Mouse (Mus musculus): ENCODE results near the gene Cxcl12.
A peak's percentile ranks its signal among the peaks of the same experiment; 100 is the strongest.

Gene Cxcl12

DNA sequence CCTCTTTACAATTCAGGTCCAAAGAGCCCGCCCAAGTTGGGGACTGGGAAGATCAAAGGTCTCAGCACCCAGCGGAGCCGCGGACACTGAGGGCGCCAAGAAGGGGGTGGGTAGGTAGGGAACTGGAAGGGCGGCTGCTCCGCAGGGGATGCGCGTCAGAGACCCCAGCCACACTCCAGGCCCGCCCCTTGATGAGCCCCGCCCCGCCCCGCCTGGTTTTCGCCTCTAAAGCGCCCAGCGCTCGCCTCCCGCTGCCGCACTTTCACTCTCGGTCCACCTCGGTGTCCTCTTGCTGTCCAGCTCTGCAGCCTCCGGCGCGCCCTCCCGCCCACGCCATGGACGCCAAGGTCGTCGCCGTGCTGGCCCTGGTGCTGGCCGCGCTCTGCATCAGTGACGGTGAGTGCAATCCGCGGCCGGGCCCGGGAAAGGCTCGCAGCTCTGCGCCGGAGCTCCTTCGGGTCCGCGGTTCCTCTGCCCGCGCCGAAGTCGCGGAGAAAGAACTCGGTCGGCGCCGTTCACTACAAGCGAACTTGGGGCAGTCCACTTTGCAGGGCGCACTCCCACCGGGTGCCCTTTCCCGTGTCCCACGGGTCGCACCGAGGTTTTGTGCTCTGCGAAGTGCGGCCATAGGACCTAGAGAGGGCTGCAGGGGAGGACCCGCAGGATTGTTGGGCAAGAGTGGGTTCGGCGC, at the start of gene Cxcl12:
Cxcl12 (plus strand) TSS at position 215 of the 691 bp plus-strand sequence.
- peak in 1 of 2 experiments; percentile 5 for DNase-seq (ENCODE audit: low spot score in 2 of 2)

- DNase-seq (ENCODE audit: low spot score in 2 of 2): no peak
These were observed 46.3 kb upstream of the Cxcl12 start for GRCm38 (mm10) chr6:117122074-117122473.

GRCm38 (mm10) chr6:117126356-117126755, 42.0 kb upstream of the Cxcl12 start:
- DNase-seq (ENCODE audit: low spot score in 2 of 2): no peak

GRCm38 (mm10) chr6:117129443-117129842, 38.9 kb upstream of the Cxcl12 start:
- DNase-seq (ENCODE audit: low spot score in 2 of 2): no peak

DNA sequence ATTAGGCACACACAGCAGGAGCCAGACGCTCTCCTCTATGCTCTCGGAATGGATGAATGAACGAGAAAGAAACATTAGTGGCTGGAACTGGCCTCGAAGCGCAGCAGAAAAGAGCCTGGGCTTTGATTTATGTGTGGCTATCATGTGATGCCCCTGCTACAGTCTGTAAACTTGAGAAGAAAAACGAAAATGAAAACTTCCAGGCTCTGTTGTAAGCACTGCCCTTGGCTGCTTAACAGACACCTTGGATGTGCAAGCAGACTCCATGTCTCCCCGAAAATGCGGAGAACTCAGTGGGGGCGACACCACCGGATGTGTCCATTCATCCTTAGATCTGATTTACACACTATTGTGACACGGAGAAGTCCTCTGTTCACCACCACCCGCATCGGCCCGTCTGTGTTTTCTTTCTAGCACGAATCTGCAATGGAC, 37.6 kb upstream of the Cxcl12 start:
- no peak for DNase-seq (ENCODE audit: low spot score in 2 of 2)

GRCm38 (mm10) chr6:117134526-117134925, 33.8 kb upstream of the Cxcl12 start:
- no peak for DNase-seq (ENCODE audit: low spot score in 2 of 2)

- no peak for DNase-seq (ENCODE audit: low spot score in 2 of 2)
These were observed 30.6 kb upstream of the Cxcl12 start for GRCm38 (mm10) chr6:117137735-117138134.

DNA sequence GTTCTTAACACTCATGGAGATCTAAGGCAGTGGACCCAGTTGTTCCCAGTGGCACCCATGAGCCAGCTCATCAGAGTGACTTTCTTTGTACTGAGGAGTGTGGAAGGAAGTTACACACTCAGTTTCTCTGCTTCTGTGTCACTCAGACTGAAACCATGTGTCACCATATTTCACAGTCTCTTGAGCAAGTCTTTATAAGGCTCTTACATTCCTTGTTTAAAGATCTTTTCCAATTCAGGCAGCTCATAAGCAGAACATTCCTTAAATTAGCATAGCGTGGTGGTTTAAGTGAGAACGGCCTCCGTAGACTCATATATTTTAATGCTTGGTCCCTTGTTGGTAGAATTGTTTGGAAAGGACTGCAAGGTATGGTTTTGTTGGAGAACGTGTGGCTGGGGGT, 27.4 kb upstream of the Cxcl12 start:
- DNase-seq (ENCODE audit: low spot score in 2 of 2): no peak

DNA sequence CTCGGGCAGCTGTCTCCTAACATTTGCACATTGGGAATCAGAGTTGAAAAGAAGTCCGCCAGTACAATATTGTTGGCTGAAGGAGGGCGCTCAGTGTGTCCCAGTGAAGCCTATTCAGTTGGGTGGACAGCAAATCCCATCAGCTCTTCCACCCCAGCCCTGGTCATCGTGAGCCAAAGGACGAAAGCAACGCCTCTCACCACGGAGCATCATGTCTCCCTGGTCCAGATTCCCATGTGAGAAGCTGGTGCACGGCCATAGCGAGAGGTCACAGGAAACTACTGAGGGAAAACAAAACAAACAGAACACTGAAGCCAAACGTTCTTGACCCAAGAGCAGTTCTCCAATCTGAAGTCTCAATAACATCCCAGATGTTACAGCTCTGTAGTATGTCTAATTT, 21.4 kb upstream of the Cxcl12 start:
- DNase-seq (ENCODE audit: low spot score in 2 of 2): no peak

DNA sequence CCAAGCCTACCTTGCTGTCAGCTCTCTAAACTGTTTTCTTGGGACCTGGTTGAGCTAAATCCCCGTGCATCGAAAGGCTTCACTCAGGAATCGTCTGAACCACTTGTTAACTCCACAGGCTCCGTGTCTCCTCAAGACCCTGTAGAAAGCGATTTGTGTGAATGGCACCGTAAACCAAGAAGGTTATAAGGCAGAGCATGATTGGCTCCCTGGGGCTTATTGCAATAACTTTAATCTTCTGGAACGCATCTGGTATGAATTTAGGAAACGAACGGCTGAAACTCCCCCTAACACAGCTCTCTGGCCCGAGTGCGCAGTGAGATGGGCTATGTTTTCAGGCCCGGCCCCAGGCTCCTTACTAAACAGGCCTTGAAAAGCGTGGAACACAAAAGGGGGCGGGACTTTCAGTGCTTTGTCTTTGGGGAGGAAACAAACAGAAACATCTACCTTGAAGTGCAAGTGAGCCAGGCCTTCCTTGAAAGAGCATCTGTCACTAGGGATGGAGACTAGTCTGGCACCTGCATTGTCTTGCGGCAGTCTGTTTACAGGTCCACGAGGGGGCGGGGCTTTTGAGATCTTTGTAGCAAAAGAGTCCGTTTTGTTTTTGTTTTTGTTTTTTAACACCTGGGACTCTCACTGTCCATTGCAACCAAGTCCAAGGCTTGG, 16.7 kb upstream of the Cxcl12 start:
- no peak for DNase-seq (ENCODE audit: low spot score in 2 of 2)

DNA sequence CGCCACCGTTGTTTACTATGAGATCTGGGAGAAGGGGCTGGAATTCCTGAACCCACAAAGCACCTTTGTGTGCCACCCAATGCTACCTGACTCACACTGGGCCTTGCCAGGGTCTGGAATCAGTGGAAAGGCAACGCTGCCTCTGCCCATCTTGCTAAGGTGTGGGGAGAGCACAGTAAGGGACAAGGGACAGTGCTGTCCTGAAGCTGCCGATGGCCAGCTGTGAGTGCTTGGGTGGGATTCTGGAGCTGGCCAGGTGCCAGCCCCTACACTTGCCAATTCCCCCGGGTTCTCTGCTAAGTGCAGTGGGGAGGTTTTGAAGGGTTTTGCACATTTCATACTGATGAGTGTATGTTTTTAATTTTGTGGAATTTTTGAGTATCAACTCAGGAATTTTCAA, 15.3 kb upstream of the Cxcl12 start:
- DNase-seq (ENCODE audit: low spot score in 2 of 2): no peak

- DNase-seq (ENCODE audit: low spot score in 2 of 2): no peak
These were observed 11.5 kb upstream of the Cxcl12 start for GRCm38 (mm10) chr6:117156846-117157245.

DNA sequence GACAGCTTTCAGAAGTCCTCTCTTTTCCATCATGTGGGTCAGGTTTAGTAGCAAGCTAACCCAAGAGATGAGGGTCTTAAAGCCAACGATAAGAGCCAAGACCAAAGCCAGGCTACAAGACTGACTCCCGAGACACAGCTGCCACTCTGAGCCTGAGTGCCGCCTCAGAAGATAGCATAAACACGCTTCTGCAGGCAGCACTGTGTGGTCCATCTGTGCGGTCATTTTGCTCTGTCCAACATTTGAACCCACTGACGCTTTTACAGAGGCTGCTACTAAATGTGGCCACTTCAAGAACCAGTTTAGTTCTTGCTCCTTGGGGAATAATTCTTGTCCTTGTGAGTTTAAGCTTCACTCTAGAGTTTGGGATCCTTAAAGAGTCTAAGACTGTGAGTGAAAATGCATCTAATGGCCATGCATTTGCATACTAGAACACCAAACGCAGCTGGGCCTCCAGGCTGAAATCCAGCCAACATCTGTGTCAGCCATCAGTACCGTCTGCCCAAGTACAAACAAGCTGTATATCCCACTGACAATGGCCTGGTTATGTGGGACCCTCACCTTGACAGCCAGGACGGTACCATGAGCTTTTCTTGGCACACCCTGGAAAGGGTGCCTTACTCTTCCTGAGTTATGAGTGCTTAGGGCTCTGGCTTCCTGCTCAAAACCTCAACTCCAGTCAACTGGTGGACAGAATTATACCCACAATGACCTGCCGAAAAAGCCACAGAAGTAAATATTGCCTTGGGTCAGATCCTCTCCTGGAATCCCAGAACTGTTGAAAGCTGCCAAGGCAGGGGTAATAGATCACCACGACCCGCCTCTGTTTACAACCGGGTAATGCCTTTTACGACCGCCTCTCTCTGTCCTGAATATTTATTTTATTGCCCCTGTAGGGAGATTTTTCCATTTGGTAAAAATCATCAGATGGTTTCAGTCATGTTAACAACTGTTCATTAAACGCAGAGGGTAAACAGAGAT, 8.3 kb upstream of the Cxcl12 start:
- DNase-seq (ENCODE audit: low spot score in 2 of 2): no peak

DNA sequence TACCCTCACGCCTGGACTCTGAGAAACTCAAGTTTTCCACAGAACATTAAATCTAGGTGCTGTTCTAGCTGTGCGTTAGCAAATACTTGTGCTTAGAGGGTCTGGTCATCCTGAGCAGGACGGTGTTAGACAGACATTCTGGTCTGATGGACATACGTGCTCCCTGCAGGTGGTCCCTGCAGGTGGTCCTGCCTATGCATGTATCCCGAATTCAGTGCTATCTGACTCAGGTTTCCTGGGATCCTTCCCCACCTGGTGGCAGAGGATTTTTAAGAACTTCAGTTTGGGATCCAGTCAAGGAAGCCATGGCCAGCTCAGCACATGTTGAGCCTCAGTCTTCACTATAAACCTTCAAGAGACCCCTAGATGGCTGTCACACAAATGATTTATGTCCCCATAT, 4.8 kb upstream of the Cxcl12 start:
- no peak for DNase-seq (ENCODE audit: low spot score in 2 of 2)

DNA sequence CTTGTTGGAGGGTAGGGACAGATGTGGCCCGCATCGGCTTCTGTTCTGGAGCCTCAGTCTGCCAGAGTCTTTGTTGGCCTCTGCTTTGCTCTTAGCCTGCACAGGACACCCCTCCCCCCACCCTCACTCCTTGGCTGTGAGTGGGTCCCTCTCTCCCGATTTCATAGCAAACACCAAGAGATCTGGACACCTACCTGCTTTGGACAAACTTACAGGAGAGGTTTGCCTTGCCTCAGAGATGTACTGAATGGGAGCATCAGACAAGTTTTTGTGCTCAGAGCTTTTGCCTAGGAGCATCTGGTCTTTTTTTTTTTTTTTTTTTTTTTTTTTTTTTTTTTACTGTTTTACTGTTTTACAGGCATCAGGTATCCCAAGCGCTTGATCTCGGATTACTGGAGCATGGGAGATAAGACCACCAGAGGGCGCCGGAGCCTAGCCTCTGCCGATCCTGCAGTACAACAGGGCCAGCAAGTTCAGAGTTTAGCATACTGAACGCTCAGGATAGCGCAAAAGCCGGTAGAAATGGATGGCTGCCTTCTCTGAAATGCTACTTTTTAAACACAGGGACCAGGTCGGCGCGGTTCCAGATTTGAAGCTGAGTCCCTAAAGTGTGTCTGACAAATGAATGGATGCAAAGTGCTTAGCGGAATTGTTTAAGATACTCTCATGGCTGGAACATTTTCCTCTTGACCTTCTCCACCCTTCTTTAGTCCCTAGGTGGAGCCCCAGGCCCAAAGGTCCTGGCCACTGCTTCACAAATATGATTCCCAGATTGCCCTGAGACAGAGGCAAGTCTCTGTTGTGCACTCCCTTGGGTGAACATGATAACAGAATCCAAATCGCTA, 1.5 kb upstream of the Cxcl12 start:
- DNase-seq (ENCODE audit: low spot score in 2 of 2): peak; percentile 79 to 80

- no peak for DNase-seq (ENCODE audit: low spot score in 2 of 2)
These were observed 957 bp upstream of the Cxcl12 start for GRCm38 (mm10) chr6:117167426-117167730.

GRCm38 (mm10) chr6:117169051-117169909, 945 bp downstream of the Cxcl12 start:
- no peak for DNase-seq (ENCODE audit: low spot score in 2 of 2)

DNA sequence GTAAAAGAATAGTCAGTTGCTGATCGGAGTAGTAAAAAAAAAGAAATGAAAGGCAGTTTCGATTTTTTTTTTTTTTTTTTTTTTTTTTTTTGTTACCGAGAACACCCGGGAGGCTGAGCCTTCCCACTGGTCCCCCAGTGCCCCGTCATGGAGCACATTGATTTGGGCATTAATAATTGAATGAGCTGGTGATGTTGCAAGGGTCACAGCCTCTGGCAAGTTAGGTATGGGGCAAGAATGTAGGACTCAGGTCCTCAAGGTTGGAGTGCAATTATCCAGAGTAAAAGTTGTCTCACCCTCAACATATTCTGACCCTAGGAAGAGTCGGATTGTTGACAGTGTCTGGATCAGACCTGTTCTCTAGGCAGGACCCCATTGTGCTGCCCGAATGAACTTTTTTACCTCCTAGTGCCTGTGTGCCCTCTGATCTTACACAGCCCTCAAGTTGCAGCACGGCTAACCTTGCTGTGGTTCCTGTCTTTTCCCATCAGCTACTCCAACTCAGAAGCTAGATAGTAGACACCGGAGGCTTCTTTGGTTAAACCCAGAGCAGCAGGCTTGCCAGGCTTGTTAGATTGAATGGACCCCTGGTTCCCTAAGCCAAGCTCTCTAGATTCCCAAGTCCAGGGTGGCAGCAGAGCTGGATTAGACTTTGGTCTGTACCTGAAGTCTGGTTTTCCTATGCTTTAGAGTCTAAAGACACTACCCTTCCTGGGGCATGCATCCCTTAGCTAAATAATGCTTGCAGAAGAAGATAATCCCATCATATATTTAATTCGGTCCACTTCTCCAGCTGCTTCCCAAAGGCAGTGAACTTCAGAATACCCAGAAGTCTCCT, 1.8 kb downstream of the Cxcl12 start:
- no peak for DNase-seq (ENCODE audit: low spot score in 2 of 2)

DNA sequence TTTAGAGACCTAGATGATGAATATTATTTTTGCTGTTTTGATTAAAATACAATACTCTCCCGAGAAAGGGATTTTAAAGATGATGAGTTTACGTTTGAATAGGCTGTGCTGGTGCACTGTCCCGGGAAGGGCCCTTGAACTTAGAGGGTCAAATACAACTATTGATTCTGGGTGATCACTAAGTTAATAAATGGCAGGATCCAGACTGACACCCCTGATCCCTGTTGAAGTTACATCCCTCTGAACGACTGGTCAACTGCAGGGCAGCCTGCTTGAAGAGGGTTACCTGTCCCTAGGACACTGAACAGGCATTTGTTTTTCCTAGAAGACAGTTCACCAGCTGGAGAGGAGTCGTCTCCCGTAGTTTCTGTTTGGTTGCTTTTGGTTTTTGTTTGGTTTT, 4.0 kb downstream of the Cxcl12 start:
- DNase-seq (ENCODE audit: low spot score in 2 of 2): no peak

DNA sequence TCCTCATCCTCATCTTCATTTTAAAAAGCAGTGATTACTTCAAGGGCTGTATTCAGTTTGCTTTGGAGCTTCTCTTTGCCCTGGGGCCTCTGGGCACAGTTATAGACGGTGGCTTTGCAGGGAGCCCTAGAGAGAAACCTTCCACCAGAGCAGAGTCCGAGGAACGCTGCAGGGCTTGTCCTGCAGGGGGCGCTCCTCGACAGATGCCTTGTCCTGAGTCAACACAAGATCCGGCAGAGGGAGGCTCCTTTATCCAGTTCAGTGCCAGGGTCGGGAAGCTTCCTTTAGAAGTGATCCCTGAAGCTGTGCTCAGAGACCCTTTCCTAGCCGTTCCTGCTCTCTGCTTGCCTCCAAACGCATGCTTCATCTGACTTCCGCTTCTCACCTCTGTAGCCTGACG, 5.5 kb downstream of the Cxcl12 start:
- DNase-seq (ENCODE audit: low spot score in 2 of 2): peak; percentile 36 to 64

Measured in right cerebral cortex, postnatal 36 days (tissue).